Mouse (Mus musculus): Measurements from ENCODE around the gene Kptn. TPM values are rescaled to one million over a fixed set of nuclear protein-coding genes. Genes with fewer than 3 reads are reported as not detected.

The Kptn gene
- polyA plus RNA-seq, 1 experiment from 2014 or later, result 38.7 TPM

DNA sequence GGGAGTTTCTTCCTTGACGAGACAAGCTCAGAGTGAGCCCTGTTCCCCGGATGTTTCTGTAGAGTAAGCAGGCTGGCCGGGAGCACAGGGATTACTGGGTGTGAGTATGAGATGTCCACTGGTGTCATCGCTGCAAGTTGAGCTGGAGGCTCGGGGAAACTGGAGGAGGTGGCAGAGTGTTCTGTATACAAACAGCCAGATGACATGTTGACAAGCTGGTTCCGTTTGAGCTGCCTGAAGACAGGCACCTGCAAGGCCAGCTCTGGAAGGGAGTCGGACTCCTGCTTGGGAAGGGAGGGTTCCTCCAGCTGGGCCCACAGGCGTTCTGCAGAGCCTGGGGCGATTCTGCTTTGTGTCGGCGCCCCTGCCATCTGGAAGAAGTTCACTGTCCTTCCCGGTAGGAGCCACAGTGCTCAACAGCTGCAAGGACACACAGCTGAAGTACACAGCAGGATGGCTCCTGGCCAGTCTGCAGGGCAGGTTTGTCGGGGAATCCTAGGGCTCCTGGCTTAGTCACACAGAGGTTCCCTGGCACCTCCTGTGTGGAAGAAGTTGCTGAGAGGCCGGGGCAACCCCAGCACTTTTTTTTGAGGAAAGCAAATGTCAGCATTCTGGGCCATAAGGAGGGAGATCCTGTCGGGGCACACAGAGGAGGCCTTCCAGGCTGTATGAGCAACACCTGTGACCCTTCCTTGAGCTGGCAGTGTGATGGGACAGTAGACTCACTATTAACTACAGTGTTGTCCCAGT, 17.8 kb upstream of the Kptn start:
- Histone ChIP-seq H3K4me2 (replicated peaks) (no peak overlapping the region), H3K4me3 (no peak overlapping the region), H3K4me1 (peaks cover 25% of the 10 kb centered on the region), H3K27me3 (no peaks in the 10 kb centered on the region), H3K36me3 (peaks cover 25% of the 10 kb centered on the region), H3K27ac (no peak overlapping the region), H3K9me3 (no peaks in the 10 kb centered on the region), H3K9ac (no peak overlapping the region)
- WGBS, result 73% methylated on average over 15 of the region's 15 CpGs
- ATAC-seq (ENCODE audit: insufficient number of reproducible peaks, insufficient read depth, low FRiP score, low TSS enrichment), result no peak

DNA sequence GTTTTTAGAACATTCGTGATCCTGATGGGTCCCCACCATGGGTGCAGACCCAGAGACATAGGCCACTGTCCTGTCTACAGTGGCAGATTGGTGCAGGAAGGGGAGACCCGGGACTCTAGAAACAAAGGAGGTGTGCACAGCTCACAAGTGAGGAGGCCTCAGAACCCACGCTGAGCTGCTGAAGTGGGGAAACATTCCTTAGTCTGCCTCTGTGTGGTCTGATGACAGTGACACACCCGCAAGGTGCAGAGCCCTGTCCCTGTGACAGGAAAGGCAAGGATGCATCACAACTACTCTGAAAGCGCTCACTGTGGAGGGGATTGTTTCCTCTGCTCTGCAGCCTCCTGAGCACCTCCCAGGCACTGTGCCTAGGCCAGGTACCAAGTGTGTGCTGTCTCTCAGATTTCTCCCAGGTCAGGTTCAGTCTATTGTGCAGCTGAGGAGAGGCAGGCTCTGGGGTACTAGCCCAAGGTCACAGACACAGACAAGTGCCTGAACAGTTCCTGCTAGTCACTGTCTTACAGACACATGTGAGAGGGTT, 16.9 kb upstream of the Kptn start:
- Histone ChIP-seq H3K9me3 (no peaks in the 10 kb centered on the region), H3K4me2 (replicated peaks) (no peak overlapping the region), H3K9ac (no peak overlapping the region), H3K4me3 (no peak overlapping the region), H3K36me3 (peaks cover 34% of the 10 kb centered on the region), H3K27ac (no peak overlapping the region), H3K27me3 (no peaks in the 10 kb centered on the region), H3K4me1 (peaks cover 21% of the 10 kb centered on the region)
- no peak for ATAC-seq (ENCODE audit: insufficient number of reproducible peaks, insufficient read depth, low FRiP score, low TSS enrichment)
- WGBS, result 89% methylated on average over 5 of the region's 5 CpGs

DNA sequence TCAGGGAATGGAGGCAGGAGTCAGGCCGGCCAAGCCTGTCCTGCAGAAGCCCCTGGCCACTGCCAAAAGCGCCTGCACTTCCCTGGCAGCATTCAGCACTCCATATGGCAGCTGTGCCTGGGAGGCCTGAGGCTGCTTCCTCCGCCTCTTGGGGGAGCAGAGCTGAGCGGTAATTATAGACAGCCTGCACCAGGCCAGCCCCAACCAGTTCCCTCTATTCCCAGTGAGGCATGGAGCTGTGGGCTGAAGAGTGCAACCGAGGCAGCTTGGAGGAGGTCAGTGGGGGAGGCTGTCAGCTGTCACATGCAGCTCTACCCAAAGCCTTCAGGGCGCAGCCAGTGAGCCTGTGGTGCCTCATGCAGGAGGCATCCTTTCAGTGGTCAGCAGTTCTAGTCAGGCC, 15.9 kb upstream of the Kptn start:
- Histone ChIP-seq H3K4me2 (replicated peaks) (no peak overlapping the region), H3K9me3 (no peaks in the 10 kb centered on the region), H3K27me3 (no peaks in the 10 kb centered on the region), H3K27ac (no peak overlapping the region), H3K4me3 (no peak overlapping the region), H3K4me1 (peaks cover 21% of the 10 kb centered on the region), H3K36me3 (peaks cover 44% of the 10 kb centered on the region), H3K9ac (no peak overlapping the region)
- 59% methylated on average over 6 of the region's 6 CpGs for WGBS
- no peak; the same call in 1 of the 2 replicates for ATAC-seq (ENCODE audit: insufficient number of reproducible peaks, insufficient read depth, low FRiP score, low TSS enrichment)

DNA sequence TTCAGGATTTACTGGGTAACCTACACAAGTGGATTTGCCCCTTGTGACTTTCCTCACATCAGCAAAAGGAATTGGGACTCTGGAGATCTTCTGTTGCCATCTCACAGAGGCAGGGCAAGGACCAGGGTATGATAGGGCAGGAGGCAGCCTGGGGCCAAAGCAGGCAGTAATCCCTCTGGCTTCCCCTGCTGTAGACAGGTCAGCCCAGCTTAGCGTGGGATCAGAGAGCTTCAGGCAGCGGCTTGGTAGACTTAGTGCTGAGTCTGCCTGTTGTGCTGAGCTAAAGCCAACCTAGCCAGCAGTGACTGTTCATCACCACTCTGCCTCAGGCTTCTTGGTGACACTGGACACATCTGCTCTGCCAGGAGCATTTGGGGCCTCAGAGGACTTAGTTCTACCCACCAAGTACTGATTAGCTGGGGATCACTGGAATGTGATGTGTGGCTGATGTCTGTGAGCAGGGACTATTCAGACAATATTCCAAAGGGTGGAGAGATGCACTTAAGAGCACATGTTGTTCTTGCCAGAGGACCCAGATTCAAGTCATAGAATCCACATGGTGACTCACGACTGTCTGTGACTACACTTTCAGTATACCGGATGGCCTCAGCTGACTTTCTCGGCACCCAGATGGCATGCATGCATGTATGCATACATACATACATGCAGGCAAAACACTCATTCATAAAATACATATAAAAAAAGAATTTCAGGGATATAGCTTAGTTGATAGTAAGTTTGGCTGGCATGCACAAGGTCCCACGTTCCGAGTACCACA, 14.9 kb upstream of the Kptn start:
- no peak overlapping the region for H3K27ac ChIP-seq
- H3K36me3 ChIP-seq, result peaks cover 54% of the 10 kb centered on the region
- H3K27me3 ChIP-seq, result no peaks in the 10 kb centered on the region
- peaks cover 13% of the 10 kb centered on the region for H3K4me1 ChIP-seq
- WGBS, result 92% methylated on average over 7 of the region's 7 CpGs
- H3K9ac ChIP-seq, result no peak overlapping the region
- no peak overlapping the region for H3K4me2 ChIP-seq (replicated peaks)
- no peak for ATAC-seq (ENCODE audit: insufficient number of reproducible peaks, insufficient read depth, low FRiP score, low TSS enrichment)
- H3K4me3 ChIP-seq, result no peak overlapping the region
- H3K9me3 ChIP-seq, result no peaks in the 10 kb centered on the region

DNA sequence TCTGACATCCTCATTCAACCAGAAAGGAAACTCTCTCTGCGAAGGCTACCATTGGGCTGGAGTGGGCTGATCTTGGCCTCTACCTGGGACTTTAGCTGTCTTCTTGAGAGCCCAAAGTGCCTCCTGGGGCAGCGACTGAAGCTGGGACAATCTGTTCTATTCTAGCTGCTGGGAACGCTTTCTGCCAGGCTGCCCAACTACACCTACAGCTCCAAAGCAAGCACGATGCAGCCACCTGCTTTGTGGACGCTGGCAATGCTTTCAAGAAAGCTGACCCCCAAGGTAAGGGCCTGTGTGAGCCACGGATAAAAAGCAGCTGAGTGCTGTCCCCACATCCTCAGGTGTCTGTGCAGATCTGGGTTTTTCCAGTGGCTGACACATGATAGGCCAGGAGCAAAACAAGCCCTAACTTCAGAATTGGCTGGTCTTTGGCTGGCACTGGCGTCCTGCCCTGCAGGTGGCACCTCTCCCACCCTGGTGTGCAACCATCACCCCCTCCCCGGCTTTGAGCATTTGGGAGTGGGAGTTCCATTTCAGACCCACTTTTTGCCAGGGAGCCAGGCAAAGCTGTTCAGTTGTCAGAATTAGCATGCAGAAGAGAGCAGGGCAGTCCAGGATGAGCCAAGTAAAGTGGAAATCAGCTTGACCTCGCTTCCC, 10.7 kb upstream of the Kptn start:
- 89% methylated on average over 9 of the region's 9 CpGs for WGBS
- no peaks in the 10 kb centered on the region for H3K27me3 ChIP-seq
- no peak overlapping the region for H3K27ac ChIP-seq
- H3K9ac ChIP-seq, result no peak overlapping the region
- no peaks in the 10 kb centered on the region for H3K9me3 ChIP-seq
- H3K4me3 ChIP-seq, result no peak overlapping the region
- no peak for ATAC-seq (ENCODE audit: insufficient number of reproducible peaks, insufficient read depth, low FRiP score, low TSS enrichment)
- H3K4me1 ChIP-seq, result no peaks in the 10 kb centered on the region
- peaks cover 73% of the 10 kb centered on the region for H3K36me3 ChIP-seq
- no peak overlapping the region for H3K4me2 ChIP-seq (replicated peaks)

DNA sequence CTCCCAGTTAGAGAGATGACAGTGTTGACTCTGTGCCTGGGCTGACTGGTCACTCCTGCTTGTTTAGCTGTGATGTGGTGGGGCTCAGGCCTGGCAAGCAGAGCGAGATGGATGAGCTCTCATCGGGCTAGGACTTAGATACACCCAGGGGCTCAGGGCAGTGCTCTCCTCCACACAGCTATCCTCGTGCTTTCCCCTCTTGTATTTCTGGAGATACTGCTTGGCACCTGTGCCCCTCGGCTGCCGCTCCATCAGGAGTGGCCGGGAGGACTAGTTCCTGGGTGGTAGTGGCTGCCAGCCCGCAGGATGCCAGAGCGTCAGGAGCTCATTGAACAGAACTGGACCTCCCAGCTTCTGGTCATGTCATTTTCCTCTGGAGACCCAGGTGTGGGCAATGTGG, 9.5 kb upstream of the Kptn start:
- H3K27me3 ChIP-seq, result no peaks in the 10 kb centered on the region
- H3K36me3 ChIP-seq, result peaks cover 85% of the 10 kb centered on the region
- no peak overlapping the region for H3K9ac ChIP-seq
- H3K27ac ChIP-seq, result no peak overlapping the region
- 94% methylated on average over 8 of the region's 8 CpGs for WGBS
- H3K4me2 ChIP-seq (replicated peaks), result no peak overlapping the region
- no peaks in the 10 kb centered on the region for H3K9me3 ChIP-seq
- ATAC-seq (ENCODE audit: insufficient number of reproducible peaks, insufficient read depth, low FRiP score, low TSS enrichment), result no peak
- H3K4me1 ChIP-seq, result no peaks in the 10 kb centered on the region
- H3K4me3 ChIP-seq, result no peak overlapping the region

DNA sequence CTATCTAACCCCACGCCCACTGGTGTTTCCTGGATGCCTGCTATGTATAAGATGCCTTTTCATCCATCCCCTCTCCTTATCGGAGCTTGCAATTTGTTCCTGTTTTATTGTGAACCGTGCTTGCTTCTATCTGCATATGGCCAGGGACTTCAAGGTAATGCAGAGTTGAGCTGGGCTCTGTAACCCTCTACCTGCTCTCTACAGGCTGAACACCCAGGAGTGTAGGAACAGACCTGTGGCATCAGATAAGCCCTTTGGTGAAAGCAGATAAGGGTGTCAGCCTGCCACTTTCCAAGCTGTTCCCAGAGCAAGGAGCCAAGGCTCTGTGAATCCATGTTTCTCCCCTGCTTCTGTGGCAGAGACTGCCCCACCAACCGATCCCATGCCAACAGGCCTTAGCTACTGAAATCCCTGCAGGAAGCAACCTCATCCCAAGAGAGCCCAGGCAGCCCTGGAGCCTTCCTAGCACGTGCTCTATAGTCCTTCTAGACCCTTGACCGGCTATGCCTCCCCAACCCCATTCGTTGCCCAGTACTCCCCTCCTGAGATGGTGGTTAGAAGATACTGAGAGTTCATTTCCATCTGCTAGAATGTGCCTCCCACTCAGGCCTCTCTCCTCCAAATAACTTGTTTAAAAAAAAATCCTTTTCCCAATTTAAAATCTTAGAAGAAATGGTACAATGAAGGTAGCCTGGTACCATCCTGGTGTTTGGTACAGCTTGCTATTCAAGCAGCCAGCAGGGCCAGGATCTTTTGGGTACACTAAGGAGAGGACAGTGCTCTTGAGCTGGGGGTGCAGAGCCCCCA, 8.2 kb upstream of the Kptn start:
- Histone ChIP-seq H3K36me3 (peaks cover 93% of the 10 kb centered on the region), H3K4me2 (replicated peaks) (no peak overlapping the region), H3K4me3 (no peak overlapping the region), H3K9ac (no peak overlapping the region), H3K27me3 (no peaks in the 10 kb centered on the region), H3K9me3 (no peaks in the 10 kb centered on the region), H3K4me1 (no peaks in the 10 kb centered on the region), H3K27ac (no peak overlapping the region)
- 89% methylated on average over 7 of the region's 7 CpGs for WGBS
- ATAC-seq (ENCODE audit: insufficient number of reproducible peaks, insufficient read depth, low FRiP score, low TSS enrichment), result no peak

DNA sequence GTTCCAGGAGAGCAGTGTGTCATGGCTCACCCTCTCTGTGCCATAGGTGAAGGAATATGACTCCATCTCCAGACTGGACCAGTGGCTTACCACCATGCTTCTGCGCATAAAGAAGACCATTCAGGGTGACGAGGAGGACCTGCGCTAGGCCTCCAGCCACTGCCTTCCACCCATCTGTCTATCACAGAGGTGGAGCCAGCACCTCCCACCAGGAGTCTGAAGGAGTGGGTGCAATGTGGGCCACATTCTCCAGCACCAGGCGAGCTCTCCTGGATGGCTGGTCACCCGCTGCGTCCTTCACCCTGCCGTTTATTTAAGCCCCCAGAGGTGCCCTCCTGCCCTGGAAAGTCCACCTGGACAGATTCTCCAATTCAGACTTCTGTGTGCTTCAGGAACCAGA, 3.3 kb upstream of the Kptn start:
- no peak overlapping the region for H3K4me2 ChIP-seq (replicated peaks)
- no peaks in the 10 kb centered on the region for H3K27me3 ChIP-seq
- no peak for ATAC-seq (ENCODE audit: insufficient number of reproducible peaks, insufficient read depth, low FRiP score, low TSS enrichment)
- 0 out of 2 replicates have a peak, but pooled peaks cover 4% of the 10 kb centered on the region for H3K4me1 ChIP-seq
- 91% methylated on average over 7 of the region's 7 CpGs for WGBS
- H3K36me3 ChIP-seq, result peaks cover 53% of the 10 kb centered on the region
- H3K9ac ChIP-seq, result no peak overlapping the region
- H3K4me3 ChIP-seq, result no peak overlapping the region
- no peaks in the 10 kb centered on the region for H3K9me3 ChIP-seq
- H3K27ac ChIP-seq, result no peak overlapping the region

DNA sequence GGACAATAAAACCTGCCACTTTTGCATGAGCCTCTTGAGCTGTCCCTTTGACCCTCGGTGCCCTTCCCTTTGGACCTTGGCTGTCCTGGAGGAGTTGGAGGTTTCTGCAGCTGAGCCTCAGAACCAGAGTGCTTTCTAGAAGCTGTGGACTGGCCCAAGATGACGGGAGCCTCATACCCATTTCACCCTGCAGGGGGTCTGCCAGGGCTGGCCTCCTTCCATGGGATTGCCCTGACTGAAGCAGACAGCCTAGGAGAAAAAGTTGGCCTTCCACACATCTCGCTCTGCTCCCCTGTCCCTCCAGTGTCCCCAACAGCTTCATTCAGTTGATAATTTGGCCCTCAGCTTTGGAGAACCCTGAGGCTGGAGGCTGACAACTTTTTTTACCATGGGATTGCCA, 2.6 kb upstream of the Kptn start:
- Histone ChIP-seq H3K4me2 (replicated peaks) (no peak overlapping the region), H3K27me3 (no peaks in the 10 kb centered on the region), H3K27ac (no peak overlapping the region), H3K4me1 (0 out of 2 replicates have a peak, but pooled peaks cover 4% of the 10 kb centered on the region), H3K9me3 (no peaks in the 10 kb centered on the region), H3K36me3 (peaks cover 50% of the 10 kb centered on the region), H3K9ac (no peak overlapping the region), H3K4me3 (no peak overlapping the region)
- WGBS, result 84% methylated on average over 3 of the region's 3 CpGs
- ATAC-seq (ENCODE audit: insufficient number of reproducible peaks, insufficient read depth, low FRiP score, low TSS enrichment), result no peak

DNA sequence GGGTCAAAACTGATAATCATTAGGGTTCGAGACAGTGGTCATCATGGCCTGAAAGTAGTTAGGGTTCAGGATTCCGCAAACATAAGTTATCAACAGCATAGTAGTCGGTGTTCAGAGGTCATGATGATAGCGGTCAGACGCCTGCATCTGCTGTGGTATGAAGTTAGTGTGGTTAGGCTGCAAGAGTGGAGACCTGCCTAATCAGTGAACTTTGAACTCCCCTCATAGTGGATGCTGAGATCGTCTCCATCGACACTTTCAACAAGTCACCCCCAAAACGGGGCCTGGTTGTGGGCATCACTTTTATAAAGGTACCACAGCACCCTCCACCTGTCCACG, 536 bp downstream of the Kptn start:
- H3K9me3 ChIP-seq, result no peaks in the 10 kb centered on the region
- peak overlapping the region; percentile 62; the same call in 1 of the 2 replicates for H3K9ac ChIP-seq
- no peak overlapping the region for H3K27ac ChIP-seq
- 53% methylated on average over 9 of the region's 9 CpGs for WGBS
- H3K4me2 ChIP-seq (replicated peaks), result peak overlapping the region; percentile 53
- 0 out of 2 replicates have a peak, but pooled peaks cover 4% of the 10 kb centered on the region for H3K4me1 ChIP-seq
- peak overlapping the region; percentile 64 for H3K4me3 ChIP-seq
- no peaks in the 10 kb centered on the region for H3K27me3 ChIP-seq
- ATAC-seq (ENCODE audit: insufficient number of reproducible peaks, insufficient read depth, low FRiP score, low TSS enrichment), result 0 out of 2 replicates have a peak, but pooled peaks have one; percentile 5
- H3K36me3 ChIP-seq, result peaks cover 29% of the 10 kb centered on the region

DNA sequence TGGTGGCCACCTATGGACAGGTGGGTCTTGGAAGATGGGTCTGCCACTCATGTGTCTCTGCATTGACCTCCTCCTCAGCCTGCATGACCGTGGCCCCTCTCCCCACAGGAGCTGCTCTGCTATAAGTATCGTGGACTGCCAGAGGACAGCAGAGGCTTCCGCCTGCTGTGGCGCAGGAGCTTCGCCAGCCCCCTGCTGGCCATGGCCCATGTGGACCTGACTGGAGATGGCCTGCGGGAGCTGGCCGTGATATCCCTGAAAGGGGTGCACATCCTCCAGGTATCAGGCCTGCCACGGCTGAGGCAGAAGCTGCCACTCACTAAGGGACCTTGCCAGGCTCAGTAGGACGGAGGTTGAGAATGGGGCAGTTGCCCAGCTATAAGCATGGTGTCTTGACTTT, 6.1 kb downstream of the Kptn start:
- H3K36me3 ChIP-seq, result peaks cover 29% of the 10 kb centered on the region
- no peak for ATAC-seq (ENCODE audit: insufficient number of reproducible peaks, insufficient read depth, low FRiP score, low TSS enrichment)
- no peaks in the 10 kb centered on the region for H3K9me3 ChIP-seq
- H3K27ac ChIP-seq, result no peak overlapping the region
- no peak overlapping the region for H3K9ac ChIP-seq
- WGBS, result 78% methylated on average over 9 of the region's 9 CpGs
- peaks cover 14% of the 10 kb centered on the region for H3K4me1 ChIP-seq
- no peak overlapping the region for H3K4me2 ChIP-seq (replicated peaks)
- H3K4me3 ChIP-seq, result no peak overlapping the region
- H3K27me3 ChIP-seq, result no peaks in the 10 kb centered on the region
